Mouse (Mus musculus) liver (tissue): ENCODE measurements around the gene Hoxa1.

ENCODE experiments used
- DNase-seq: peaks from one replicate; pipeline ENCODE4 v3.0.0-alpha.2; 2020; ENCODE audit warnings: mixed read lengths

Gene Hoxa1

GRCm38 (mm10) chr6:52157466-52158275 lies 446 bp downstream of the Hoxa1 start:
- no peak for DNase-seq

- DNase-seq: no peak
Measured at GRCm38 (mm10) chr6:52156551-52157200, 1.4 kb downstream of the Hoxa1 start.

- DNase-seq: no peak
Measured at GRCm38 (mm10) chr6:52155471-52155870, 2.6 kb downstream of the Hoxa1 start.

GRCm38 (mm10) chr6:52154044-52154443 lies 4.1 kb downstream of the Hoxa1 start:
- no peak for DNase-seq

- DNase-seq: no peak
Measured at GRCm38 (mm10) chr6:52153270-52153669, 4.8 kb downstream of the Hoxa1 start.

GRCm38 (mm10) chr6:52152226-52153193 lies 5.6 kb downstream of the Hoxa1 start:
- no peak for DNase-seq

GRCm38 (mm10) chr6:52151571-52151970 lies 6.5 kb downstream of the Hoxa1 start:
- DNase-seq: no peak

GRCm38 (mm10) chr6:52150401-52150966 lies 7.6 kb downstream of the Hoxa1 start:
- no peak for DNase-seq

- DNase-seq: no peak
Measured at GRCm38 (mm10) chr6:52139115-52139514, 19.0 kb downstream of the Hoxa1 start.

- no peak for DNase-seq
Measured at GRCm38 (mm10) chr6:52138576-52138975, 19.5 kb downstream of the Hoxa1 start.

- no peak for DNase-seq
Measured at GRCm38 (mm10) chr6:52137841-52138535, 20.1 kb downstream of the Hoxa1 start.

GRCm38 (mm10) chr6:52123673-52124072 lies 34.4 kb downstream of the Hoxa1 start:
- DNase-seq: no peak

GRCm38 (mm10) chr6:52121173-52121572 lies 36.9 kb downstream of the Hoxa1 start:
- DNase-seq: no peak

GRCm38 (mm10) chr6:52118903-52119635 lies 39.0 kb downstream of the Hoxa1 start:
- no peak for DNase-seq

GRCm38 (mm10) chr6:52115899-52116298 lies 42.2 kb downstream of the Hoxa1 start:
- no peak for DNase-seq

- no peak for DNase-seq
Measured at GRCm38 (mm10) chr6:52111846-52112245, 46.3 kb downstream of the Hoxa1 start.

GRCm38 (mm10) chr6:52107400-52107799 lies 50.7 kb downstream of the Hoxa1 start:
- DNase-seq: no peak

- DNase-seq: no peak
Measured at GRCm38 (mm10) chr6:52106716-52107115, 51.4 kb downstream of the Hoxa1 start.

- no peak for DNase-seq
Measured at GRCm38 (mm10) chr6:52106178-52106577, 51.9 kb downstream of the Hoxa1 start.
